Mouse (Mus musculus) stomach, embryonic 14.5 days (tissue): ENCODE measurements around the gene Lonp2. TPM values are rescaled to one million over a fixed set of nuclear protein-coding genes. Genes with fewer than 3 reads are reported as not detected.

ENCODE experiments used
- ATAC-seq: fragments of 200-750 bp; cut with Nextera tagmentation; 2 replicates; pipeline ENCODE4 v1.8.0; 2017; ENCODE audit warnings: low read depth, moderate TSS enrichment; ENCODE audit not compliant: insufficient number of reproducible peaks, insufficient read depth, low FRiP score
- H3K27ac ChIP-seq: fragments of 300-500 bp; sonication (generic); 2 replicates; pipeline ENCODE4 v1.5.1; 2014; ENCODE audit warnings: mild to moderate bottlenecking, low read length, moderate library complexity, mixed read lengths
- H3K27me3 ChIP-seq: fragments of 300-500 bp; sonication (generic); 2 replicates; pipeline ENCODE4 v1.6.1; 2014; ENCODE audit warnings: low read length, control low read depth, mixed read lengths; ENCODE audit not compliant: control insufficient read depth, insufficient read depth
- H3K36me3 ChIP-seq: fragments of 300-500 bp; sonication (generic); 2 replicates; pipeline ENCODE4 v1.6.1; 2014; ENCODE audit warnings: mild to moderate bottlenecking, control low read depth, low read length, moderate library complexity, mixed read lengths; ENCODE audit not compliant: control insufficient read depth, insufficient read depth
- H3K4me1 ChIP-seq: fragments of 300-500 bp; sonication (generic); 2 replicates; pipeline ENCODE4 v1.6.1; 2014; ENCODE audit warnings: low read length, control low read depth, mixed read lengths; ENCODE audit not compliant: control insufficient read depth, insufficient read depth
- H3K4me2 ChIP-seq: fragments of 300-500 bp; sonication (generic); replicated peaks from 2 replicates; pipeline ENCODE4 v1.6.1; 2014; ENCODE audit warnings: low read depth, low read length, control low read depth
- H3K4me3 ChIP-seq: fragments of 300-500 bp; sonication (generic); 2 replicates; pipeline ENCODE4 v1.5.1; 2014; ENCODE audit warnings: low read depth, low read length, control low read depth
- H3K9ac ChIP-seq: fragments of 300-500 bp; sonication (generic); replicated peaks from 2 replicates; pipeline ENCODE4 v1.6.1; 2014; ENCODE audit warnings: low read depth, mild to moderate bottlenecking, control low read depth, low read length, moderate library complexity, mixed read lengths
- H3K9me3 ChIP-seq: fragments of 300-500 bp; sonication (generic); 2 replicates; pipeline ENCODE4 v1.6.1; 2016; ENCODE audit warnings: low read depth, low read length, control low read depth; ENCODE audit not compliant: control insufficient read depth
- WGBS: fragments of 180-500 bp; shearing (Covaris S2); extraction: QIAGEN DNeasy Blood & Tissue Kit; methylation state at CpG from one replicate; pipeline ENCODE4 v1.1.7; 2014; 5-methylcytosine and 5-hydroxymethylcytosine counted together
- polyA plus RNA-seq: library from polyadenylated mRNA; unstranded; fragments of >200 nt; fragmentation: Nextera tagmentation; extraction: Ambion mirVana; gene quantifications from 2 replicates; pipeline ENCODE4 v1.2.1, GENCODE M21; 2014

Lonp2 gene
- polyA plus RNA-seq, 1 experiment from 2014 or later: 45.4 TPM

GRCm38 (mm10) chr8:86668750-86669149, 44.9 kb downstream of the Lonp2 start:
- Histone ChIP-seq H3K4me1 (no peaks in the 10 kb centered on the region), H3K4me3 (no peak overlapping the region), H3K27me3 (no peaks in the 10 kb centered on the region), H3K4me2 (no peak overlapping the region), H3K36me3 (peaks cover 4% of the 10 kb centered on the region; the same call in 1 of the 2 replicates), H3K9ac (no peak overlapping the region), H3K27ac (peak overlapping the region; percentile 33; the same call in 1 of the 2 replicates), H3K9me3 (no peaks in the 10 kb centered on the region)
- no peak for ATAC-seq

GRCm38 (mm10) chr8:86669259-86669658, 45.4 kb downstream of the Lonp2 start:
- Histone ChIP-seq H3K4me2 (no peak overlapping the region), H3K27ac (peak overlapping the region; percentile 33; the same call in 1 of the 2 replicates), H3K27me3 (no peaks in the 10 kb centered on the region), H3K9ac (no peak overlapping the region), H3K4me1 (no peaks in the 10 kb centered on the region), H3K9me3 (no peaks in the 10 kb centered on the region), H3K4me3 (no peak overlapping the region), H3K36me3 (peaks cover 5% of the 10 kb centered on the region; the same call in 1 of the 2 replicates)
- no peak; the same call in 1 of the 2 replicates for ATAC-seq
- 58% methylated on average over 4 of the region's 4 CpGs for WGBS

GRCm38 (mm10) chr8:86686629-86687028, 62.8 kb downstream of the Lonp2 start:
- 74% methylated on average over 3 of the region's 3 CpGs for WGBS
- H3K27ac ChIP-seq: no peak overlapping the region

GRCm38 (mm10) chr8:86692107-86692506, 68.3 kb downstream of the Lonp2 start:
- Histone ChIP-seq H3K4me2 (no peak overlapping the region), H3K27me3 (no peaks in the 10 kb centered on the region), H3K4me3 (no peak overlapping the region), H3K4me1 (no peaks in the 10 kb centered on the region), H3K9ac (no peak overlapping the region), H3K36me3 (no peaks in the 10 kb centered on the region), H3K9me3 (no peaks in the 10 kb centered on the region), H3K27ac (no peak overlapping the region)
- 83% methylated on average over 1 of the region's 1 CpGs for WGBS
- ATAC-seq: no peak

More at GRCm38 (mm10) chr8:86686629-86687028, 62.8 kb downstream of the Lonp2 start:
- Histone ChIP-seq H3K4me1 (no peaks in the 10 kb centered on the region), H3K9me3 (no peaks in the 10 kb centered on the region), H3K4me2 (no peak overlapping the region), H3K27me3 (no peaks in the 10 kb centered on the region), H3K36me3 (no peaks in the 10 kb centered on the region), H3K4me3 (no peak overlapping the region), H3K9ac (no peak overlapping the region)
- no peak for ATAC-seq

- WGBS: 79% methylated on average over 1 of the region's 1 CpGs
- no peak for ATAC-seq
- Histone ChIP-seq H3K9ac (no peak overlapping the region), H3K4me2 (no peak overlapping the region), H3K27ac (no peak overlapping the region), H3K9me3 (no peaks in the 10 kb centered on the region), H3K4me3 (no peak overlapping the region), H3K36me3 (no peaks in the 10 kb centered on the region), H3K27me3 (no peaks in the 10 kb centered on the region), H3K4me1 (no peaks in the 10 kb centered on the region)
Measured at GRCm38 (mm10) chr8:86694011-86694410, 70.2 kb downstream of the Lonp2 start.

- Histone ChIP-seq H3K36me3 (no peaks in the 10 kb centered on the region), H3K4me2 (no peak overlapping the region), H3K4me1 (no peaks in the 10 kb centered on the region), H3K4me3 (no peak overlapping the region), H3K27ac (no peak overlapping the region), H3K27me3 (no peaks in the 10 kb centered on the region), H3K9ac (no peak overlapping the region), H3K9me3 (no peaks in the 10 kb centered on the region)
- no peak for ATAC-seq
- 86% methylated on average over 2 of the region's 2 CpGs for WGBS
Measured at GRCm38 (mm10) chr8:86695703-86696102, 71.9 kb downstream of the Lonp2 start.

GRCm38 (mm10) chr8:86698811-86699421, 75.1 kb downstream of the Lonp2 start:
- WGBS: 75% methylated on average over 1 of the region's 1 CpGs
- Histone ChIP-seq H3K4me3 (no peak overlapping the region), H3K4me2 (no peak overlapping the region), H3K9me3 (no peaks in the 10 kb centered on the region), H3K36me3 (no peaks in the 10 kb centered on the region), H3K4me1 (no peaks in the 10 kb centered on the region), H3K27ac (no peak overlapping the region), H3K9ac (no peak overlapping the region), H3K27me3 (no peaks in the 10 kb centered on the region)
- ATAC-seq: no peak

- Histone ChIP-seq H3K9me3 (no peaks in the 10 kb centered on the region), H3K4me2 (no peak overlapping the region), H3K27me3 (no peaks in the 10 kb centered on the region), H3K4me1 (no peaks in the 10 kb centered on the region), H3K4me3 (no peak overlapping the region), H3K27ac (no peak overlapping the region), H3K36me3 (no peaks in the 10 kb centered on the region), H3K9ac (no peak overlapping the region)
- no peak for ATAC-seq
- WGBS: 88% methylated on average over 12 of the region's 12 CpGs
Measured at GRCm38 (mm10) chr8:86699471-86699870, 75.6 kb downstream of the Lonp2 start.

- Histone ChIP-seq H3K9ac (no peak overlapping the region), H3K36me3 (no peaks in the 10 kb centered on the region), H3K9me3 (no peaks in the 10 kb centered on the region), H3K27ac (no peak overlapping the region), H3K27me3 (no peaks in the 10 kb centered on the region), H3K4me1 (no peaks in the 10 kb centered on the region), H3K4me2 (no peak overlapping the region), H3K4me3 (no peak overlapping the region)
- WGBS: 74% methylated on average over 3 of the region's 3 CpGs
- ATAC-seq: no peak
Measured at GRCm38 (mm10) chr8:86702453-86702852, 78.6 kb downstream of the Lonp2 start.
